In genomic region chr13:85629506-85630175, GRCm38 (mm10) we compare ENCODE assay signal across 10 mouse cellular contexts.
DNase-seq lines count a peak whose midpoint lies in the region; ATAC-seq lines count a peak whose summit lies in the region.
"Had no signal": no experiment of that assay in that cellular context is flagged by ENCODE, and none has a peak within 500 bp of the region (broad histone marks: within the 10 kb centered on the region; RNA-seq: fewer than 3 reads in every experiment).

No protein-coding gene starts in this region.

- no peak overlapping the region for H3K4me2 ChIP-seq in forebrain, embryonic 15.5 days (replicated peaks)
- no peak overlapping the region for H3K4me2 ChIP-seq in forebrain, embryonic 12.5 days
- no peak overlapping the region for H3K4me2 ChIP-seq in liver, embryonic 12.5 days
- H3K4me2 ChIP-seq: limb, embryonic 13.5 days had no signal

- H3K36me3 ChIP-seq in forebrain, embryonic 15.5 days, result no peaks in the 10 kb centered on the region
- no peaks in the 10 kb centered on the region for H3K36me3 ChIP-seq in forebrain, embryonic 12.5 days (replicated peaks)
- H3K36me3 ChIP-seq in liver, embryonic 12.5 days, result no peaks in the 10 kb centered on the region
- H3K36me3 ChIP-seq: limb, embryonic 13.5 days had no signal

- WGBS in forebrain, embryonic 15.5 days, result 46% methylated on average over 4 of the region's 4 CpGs
- 85% methylated on average over 4 of the region's 4 CpGs for WGBS in forebrain, embryonic 12.5 days
- 78% methylated on average over 4 of the region's 4 CpGs for WGBS in liver, embryonic 12.5 days (ENCODE audit: insufficient replicate concordance)

- no peak overlapping the region for H3K27ac ChIP-seq in forebrain, embryonic 15.5 days (replicated peaks)
- no peak overlapping the region for H3K27ac ChIP-seq in forebrain, embryonic 12.5 days
- no peak overlapping the region for H3K27ac ChIP-seq in liver, embryonic 12.5 days
- H3K27ac ChIP-seq: limb, embryonic 13.5 days had no signal

- no peaks in the 10 kb centered on the region for H3K9me3 ChIP-seq in forebrain, embryonic 15.5 days
- H3K9me3 ChIP-seq in forebrain, embryonic 12.5 days, result no peaks in the 10 kb centered on the region
- H3K9me3 ChIP-seq in liver, embryonic 12.5 days (replicated peaks), result no peaks in the 10 kb centered on the region
- H3K9me3 ChIP-seq: limb, embryonic 13.5 days had no signal

- no peaks in the 10 kb centered on the region for H3K4me1 ChIP-seq in forebrain, embryonic 15.5 days
- H3K4me1 ChIP-seq in forebrain, embryonic 12.5 days, result no peaks in the 10 kb centered on the region
- H3K4me1 ChIP-seq in liver, embryonic 12.5 days, result no peaks in the 10 kb centered on the region
- H3K4me1 ChIP-seq: limb, embryonic 13.5 days had no signal

- H3K9ac ChIP-seq in forebrain, embryonic 15.5 days (replicated peaks), result no peak overlapping the region
- no peak overlapping the region for H3K9ac ChIP-seq in forebrain, embryonic 12.5 days
- H3K9ac ChIP-seq in liver, embryonic 12.5 days, result no peak overlapping the region
- H3K9ac ChIP-seq: limb, embryonic 13.5 days had no signal

- DNase-seq in urinary bladder, postnatal 36 days (ENCODE audit: low spot score in 2 of 2), result peak; percentile 4 to 53
- no peak for DNase-seq in urinary bladder, postnatal 4 days (ENCODE audit: low spot score in 2 of 2)
- DNase-seq in left cerebral cortex, adult 9 months (ENCODE audit: low spot score in 2 of 2), result peak; percentile 3 to 41
- DNase-seq in kidney, adult 8-10 months, result no peak
- DNase-seq in cerebellum, adult 18-20 months, result no peak

- no peaks in the 10 kb centered on the region for H3K27me3 ChIP-seq in forebrain, embryonic 15.5 days
- H3K27me3 ChIP-seq in forebrain, embryonic 12.5 days, result no peaks in the 10 kb centered on the region
- H3K27me3 ChIP-seq in liver, embryonic 12.5 days (replicated peaks), result no peaks in the 10 kb centered on the region
- H3K27me3 ChIP-seq: CH12.LX; limb, embryonic 13.5 days had no signal

- ATAC-seq in forebrain, embryonic 15.5 days (replicated peaks), result peak; percentile 80
- no peak for ATAC-seq in forebrain, embryonic 12.5 days (ENCODE audit: low FRiP score)
- ATAC-seq in liver, embryonic 12.5 days, result no peak

- no peak overlapping the region for H3K4me3 ChIP-seq in forebrain, embryonic 15.5 days
- no peak overlapping the region for H3K4me3 ChIP-seq in forebrain, embryonic 12.5 days (replicated peaks)
- no peak overlapping the region for H3K4me3 ChIP-seq in liver, embryonic 12.5 days
- H3K4me3 ChIP-seq: limb, embryonic 13.5 days had no signal

Comparison
In these comparisons a context has a peak if more than half of its experiments do, and no peak if none do; other contexts are left out.
1. DNase-seq: peak in urinary bladder, postnatal 36 days (2 of 2) and left cerebral cortex, adult 9 months (2 of 2); none in urinary bladder, postnatal 4 days (0 of 2), kidney, adult 8-10 months (0 of 2) and cerebellum, adult 18-20 months (0 of 2).